Mouse (Mus musculus) midbrain, embryonic 11.5 days (tissue): ENCODE data around the gene Srebf2. TPM values are rescaled to one million over a fixed set of nuclear protein-coding genes. Genes with fewer than 3 reads are reported as not detected.

Experiments
- ATAC-seq: fragments of 200-750 bp; cut with Nextera tagmentation; 2 replicates; pipeline ENCODE4 v1.8.0; 2017; ENCODE audit warnings: moderate TSS enrichment, moderate library complexity; ENCODE audit not compliant: low FRiP score
- DNase-seq: peaks from one replicate; pipeline ENCODE4 v3.0.0; 2015; ENCODE audit warnings: low spot score; ENCODE audit errors: missing footprints
- H3K27ac ChIP-seq: fragments of 300-500 bp; sonication (generic); 2 replicates; pipeline ENCODE4 v1.5.1; 2014; ENCODE audit warnings: low read depth, low read length
- H3K27me3 ChIP-seq: fragments of 300-500 bp; sonication (generic); 2 replicates; pipeline ENCODE4 v1.6.1; 2014; ENCODE audit warnings: mild to moderate bottlenecking, low read length, moderate library complexity, mixed read lengths; ENCODE audit not compliant: control insufficient read depth, insufficient read depth
- H3K36me3 ChIP-seq: fragments of 300-500 bp; sonication (generic); 2 replicates; pipeline ENCODE4 v1.6.1; 2014; ENCODE audit warnings: mild to moderate bottlenecking, low read length, moderate library complexity, mixed read lengths; ENCODE audit not compliant: control insufficient read depth, insufficient read depth
- H3K4me1 ChIP-seq: fragments of 300-500 bp; sonication (generic); 2 replicates; pipeline ENCODE4 v1.6.1; 2014; ENCODE audit warnings: low read length; ENCODE audit not compliant: control insufficient read depth, insufficient read depth
- H3K4me2 ChIP-seq: fragments of 300-500 bp; sonication (generic); 2 replicates; pipeline ENCODE4 v1.6.1; 2014; ENCODE audit warnings: mild to moderate bottlenecking, moderate library complexity
- H3K4me3 ChIP-seq: fragments of 300-500 bp; sonication (generic); 2 replicates; pipeline ENCODE4 v1.5.1; 2014; ENCODE audit warnings: low read depth, low read length
- H3K9ac ChIP-seq: fragments of 300-500 bp; sonication (generic); 2 replicates; pipeline ENCODE4 v1.6.1; 2014; ENCODE audit warnings: low read length
- H3K9me3 ChIP-seq: fragments of 300-500 bp; sonication (generic); 2 replicates; pipeline ENCODE4 v1.6.1; 2016; ENCODE audit warnings: low read length; ENCODE audit not compliant: control insufficient read depth
- WGBS: fragments of 180-500 bp; shearing (Covaris S2); extraction: QIAGEN DNeasy Blood & Tissue Kit; methylation state at CpG from one replicate; pipeline ENCODE4 v1.1.7; 2014; 5-methylcytosine and 5-hydroxymethylcytosine counted together
- polyA plus RNA-seq: library from polyadenylated mRNA; unstranded; fragments of >200 nt; fragmentation: Nextera tagmentation; extraction: Ambion mirVana; gene quantifications from 2 replicates; pipeline ENCODE4 v1.2.1, GENCODE M21; 2014

Srebf2 gene
- polyA plus RNA-seq, 1 experiment from 2014 or later = 170 TPM

- Histone ChIP-seq H3K9me3 (no peaks in the 10 kb centered on the region), H3K27ac (no peak overlapping the region), H3K27me3 (no peaks in the 10 kb centered on the region), H3K9ac (no peak overlapping the region), H3K4me3 (no peak overlapping the region), H3K36me3 (peaks cover 26% of the 10 kb centered on the region), H3K4me2 (no peak overlapping the region), H3K4me1 (peaks cover 25% of the 10 kb centered on the region)
- ATAC-seq = no peak
- no peak for DNase-seq
- WGBS = 84% methylated on average over 5 of the region's 5 CpGs
These were observed 22.7 kb downstream of the Srebf2 start for GRCm38 (mm10) chr15:82169671-82170070.

- no peak for DNase-seq
- no peak overlapping the region for H3K4me2 ChIP-seq
- no peaks in the 10 kb centered on the region for H3K27me3 ChIP-seq
- H3K4me1 ChIP-seq = peaks cover 20% of the 10 kb centered on the region
- ATAC-seq = no peak
- no peaks in the 10 kb centered on the region for H3K9me3 ChIP-seq
- H3K36me3 ChIP-seq = peaks cover 35% of the 10 kb centered on the region
- H3K4me3 ChIP-seq = no peak overlapping the region
- 90% methylated on average over 36 of the region's 36 CpGs for WGBS
- H3K9ac ChIP-seq = no peak overlapping the region
- no peak overlapping the region for H3K27ac ChIP-seq
These were observed 23.7 kb downstream of the Srebf2 start for GRCm38 (mm10) chr15:82170437-82171377.

- H3K9ac ChIP-seq = no peak overlapping the region
- no peak overlapping the region for H3K27ac ChIP-seq
- ATAC-seq (no peak), DNase-seq (no peak)
- H3K36me3 ChIP-seq = peaks cover 49% of the 10 kb centered on the region
- 0 out of 2 replicates have a peak, but pooled peaks cover 2% of the 10 kb centered on the region for H3K4me1 ChIP-seq
- H3K4me2 ChIP-seq = no peak overlapping the region
- H3K4me3 ChIP-seq = no peak overlapping the region
- H3K27me3 ChIP-seq = no peaks in the 10 kb centered on the region
- 92% methylated on average over 8 of the region's 8 CpGs for WGBS
- H3K9me3 ChIP-seq = no peaks in the 10 kb centered on the region
These were observed 25.7 kb downstream of the Srebf2 start for GRCm38 (mm10) chr15:82172648-82173047.

DNA sequence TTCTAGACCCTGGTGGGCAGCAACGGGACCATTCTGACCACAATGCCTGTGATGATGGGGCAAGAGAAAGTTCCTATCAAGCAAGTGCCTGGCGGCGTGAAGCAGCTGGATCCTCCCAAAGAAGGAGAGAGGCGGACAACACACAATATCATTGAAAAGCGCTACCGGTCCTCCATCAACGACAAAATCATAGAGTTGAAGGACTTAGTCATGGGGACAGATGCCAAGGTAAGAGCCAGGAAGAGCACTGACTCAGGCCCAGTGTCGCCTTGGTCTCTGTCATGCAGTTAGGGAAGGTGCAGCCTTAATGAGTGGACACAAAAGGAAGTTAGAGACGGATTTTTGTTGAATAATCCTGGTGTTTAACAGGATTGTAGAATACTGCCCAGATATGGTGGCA is 28.1 kb downstream of the Srebf2 start:
- Histone ChIP-seq H3K4me1 (no peaks in the 10 kb centered on the region), H3K36me3 (peaks cover 68% of the 10 kb centered on the region), H3K9me3 (no peaks in the 10 kb centered on the region), H3K4me3 (no peak overlapping the region), H3K4me2 (no peak overlapping the region), H3K9ac (no peak overlapping the region), H3K27me3 (no peaks in the 10 kb centered on the region), H3K27ac (no peak overlapping the region)
- no peak for ATAC-seq
- 95% methylated on average over 9 of the region's 9 CpGs for WGBS
- no peak for DNase-seq

- H3K36me3 ChIP-seq = peaks cover 82% of the 10 kb centered on the region
- H3K4me2 ChIP-seq = no peak overlapping the region
- H3K4me1 ChIP-seq = no peaks in the 10 kb centered on the region
- H3K27me3 ChIP-seq = no peaks in the 10 kb centered on the region
- WGBS = 94% methylated on average over 7 of the region's 7 CpGs
- H3K27ac ChIP-seq = no peak overlapping the region
- ATAC-seq (no peak), DNase-seq (no peak)
- no peak overlapping the region for H3K4me3 ChIP-seq
- H3K9ac ChIP-seq = no peak overlapping the region
- peaks cover 5% of the 10 kb centered on the region; the same call in 1 of the 2 replicates for H3K9me3 ChIP-seq
These were observed 30.8 kb downstream of the Srebf2 start for GRCm38 (mm10) chr15:82177743-82178290.

DNA sequence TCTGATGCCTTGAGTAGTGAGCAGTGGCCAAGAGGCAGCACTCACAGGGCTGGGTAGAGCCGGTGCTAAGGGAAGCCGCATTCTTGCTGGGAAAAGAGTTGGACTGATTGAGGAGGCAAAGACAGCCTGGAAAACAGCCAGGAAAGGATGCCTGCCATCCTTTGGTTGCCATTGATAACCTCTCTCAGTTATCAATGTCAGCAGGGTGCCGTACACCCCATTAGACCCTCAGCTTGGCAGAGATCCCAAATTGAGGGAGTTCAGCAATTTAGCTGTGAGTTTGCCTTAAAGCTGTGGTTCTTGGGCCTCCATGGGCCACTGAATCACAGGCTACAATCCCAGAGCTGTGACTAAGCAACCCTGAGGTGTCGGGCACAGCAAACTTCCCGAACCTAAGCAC is 34.1 kb downstream of the Srebf2 start:
- H3K27ac ChIP-seq = no peak overlapping the region
- no peak for ATAC-seq
- no peak overlapping the region for H3K9ac ChIP-seq
- no peak overlapping the region for H3K4me2 ChIP-seq
- WGBS = 95% methylated on average over 5 of the region's 5 CpGs
- no peaks in the 10 kb centered on the region for H3K4me1 ChIP-seq
- DNase-seq = no peak
- peaks cover 5% of the 10 kb centered on the region; the same call in 1 of the 2 replicates for H3K9me3 ChIP-seq
- H3K4me3 ChIP-seq = no peak overlapping the region
- H3K27me3 ChIP-seq = no peaks in the 10 kb centered on the region
- peaks cover 90% of the 10 kb centered on the region for H3K36me3 ChIP-seq

GRCm38 (mm10) chr15:82182311-82182710 is 35.3 kb downstream of the Srebf2 start:
- Histone ChIP-seq H3K9ac (no peak overlapping the region), H3K27me3 (no peaks in the 10 kb centered on the region), H3K4me2 (no peak overlapping the region), H3K27ac (no peak overlapping the region), H3K36me3 (peaks cover 88% of the 10 kb centered on the region), H3K4me3 (no peak overlapping the region), H3K9me3 (peaks cover 5% of the 10 kb centered on the region; the same call in 1 of the 2 replicates), H3K4me1 (no peaks in the 10 kb centered on the region)
- ATAC-seq (no peak), DNase-seq (no peak)
- WGBS = 98% methylated on average over 4 of the region's 4 CpGs

DNA sequence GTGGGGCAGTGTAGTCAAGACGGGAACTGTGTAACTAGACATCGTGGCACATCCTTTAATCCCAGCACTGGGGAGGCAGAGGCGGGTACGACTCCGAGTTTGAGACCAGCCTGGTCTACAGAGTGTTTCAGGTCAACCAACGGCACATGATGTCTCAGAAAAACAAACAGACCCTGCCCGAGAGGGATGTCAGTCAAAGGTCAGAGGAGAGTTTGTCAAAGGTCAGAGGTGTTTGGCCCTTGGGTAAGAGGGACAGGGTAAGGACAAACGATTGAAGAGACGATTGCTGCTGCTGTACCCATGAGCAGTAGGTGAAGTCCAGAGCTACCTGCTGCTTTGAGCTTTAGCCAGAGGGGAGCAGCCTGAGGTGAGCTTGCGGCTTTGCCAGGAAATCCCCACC is 36.6 kb downstream of the Srebf2 start:
- Histone ChIP-seq H3K4me3 (no peak overlapping the region), H3K9ac (no peak overlapping the region), H3K27ac (peak overlapping the region; percentile 25; the same call in 1 of the 2 replicates), H3K27me3 (no peaks in the 10 kb centered on the region), H3K9me3 (peaks cover 5% of the 10 kb centered on the region; the same call in 1 of the 2 replicates), H3K36me3 (peaks cover 85% of the 10 kb centered on the region), H3K4me2 (no peak overlapping the region), H3K4me1 (no peaks in the 10 kb centered on the region)
- 73% methylated on average over 10 of the region's 10 CpGs for WGBS
- no peak for DNase-seq
- ATAC-seq = no peak

- ATAC-seq = 0 out of 2 replicates have a peak, but pooled peaks have one; percentile 40
- Histone ChIP-seq H3K4me2 (no peak overlapping the region), H3K4me3 (no peak overlapping the region), H3K4me1 (no peaks in the 10 kb centered on the region), H3K9ac (no peak overlapping the region), H3K27ac (no peak overlapping the region), H3K9me3 (peaks cover 5% of the 10 kb centered on the region; the same call in 1 of the 2 replicates), H3K36me3 (peaks cover 79% of the 10 kb centered on the region), H3K27me3 (no peaks in the 10 kb centered on the region)
- DNase-seq = no peak
- 87% methylated on average over 7 of the region's 7 CpGs for WGBS
These were observed 37.2 kb downstream of the Srebf2 start for GRCm38 (mm10) chr15:82184183-82184582.
